Mouse (Mus musculus): ENCODE results near the gene Cyp2w1. TPM values are rescaled to one million over a fixed set of nuclear protein-coding genes. Genes with fewer than 3 reads are reported as not detected.
A peak's percentile ranks its signal among the peaks of the same experiment; 100 is the strongest.

Gene Cyp2w1
- not detected in 2 replicates for polyA plus RNA-seq (2015; fragmentation: Nextera tagmentation; extraction: Ambion mirVana)

- H3K9ac ChIP-seq (ENCODE audit: low read length) = peak within 1 kb of the TSS; percentile 23; the same call in 1 of the 2 replicates
- H3K27me3 ChIP-seq (ENCODE audit: control insufficient read depth, insufficient read depth, low read length) = no peaks in the 10 kb centered on the region; the same call in 1 of the 2 replicates
- 61% methylated on average over 6 of the region's 6 CpGs for WGBS
- H3K27ac ChIP-seq (ENCODE audit: low read length) = peak within 1 kb of the TSS; percentile 25; the same call in 1 of the 2 replicates
- H3K4me2 ChIP-seq (ENCODE audit: low read depth, low read length) = no peak within 1 kb of the TSS
- H3K4me3 ChIP-seq (ENCODE audit: low read length) = no peak within 1 kb of the TSS
- H3K4me1 ChIP-seq (ENCODE audit: control insufficient read depth, insufficient read depth, low read length) = peaks cover 6% of the 10 kb centered on the region; the same call in 1 of the 2 replicates
- no peak for ATAC-seq (replicated peaks; ENCODE audit: extremely low read depth, insufficient read depth, low FRiP score)
- no peaks in the 10 kb centered on the region for H3K9me3 ChIP-seq (replicated peaks; ENCODE audit: control insufficient read depth, low read length)
- H3K36me3 ChIP-seq (ENCODE audit: control insufficient read depth, insufficient read depth) = no peaks in the 10 kb centered on the region
Observed at GRCm38 (mm10) chr5:139352317-139352716, at the start of gene Cyp2w1. Gene Cyp2w1 (plus strand): TSS chr5:139352617.

GRCm38 (mm10) chr5:139303646-139304061 lies 48.8 kb upstream of the Cyp2w1 start:
- H3K4me2 ChIP-seq (ENCODE audit: low read depth, low read length) = no peak overlapping the region
- no peak overlapping the region for H3K9ac ChIP-seq (ENCODE audit: low read length)
- WGBS = 80% methylated on average over 9 of the region's 9 CpGs
- no peaks in the 10 kb centered on the region for H3K36me3 ChIP-seq (ENCODE audit: control insufficient read depth, insufficient read depth)
- H3K4me1 ChIP-seq (ENCODE audit: control insufficient read depth, insufficient read depth, low read length) = no peaks in the 10 kb centered on the region
- no peak for ATAC-seq (replicated peaks; ENCODE audit: extremely low read depth, insufficient read depth, low FRiP score)
- H3K27ac ChIP-seq (ENCODE audit: low read length) = no peak overlapping the region
- H3K9me3 ChIP-seq (replicated peaks; ENCODE audit: control insufficient read depth, low read length) = no peaks in the 10 kb centered on the region
- H3K27me3 ChIP-seq (ENCODE audit: control insufficient read depth, insufficient read depth, low read length) = 0 out of 2 replicates have a peak, but pooled peaks cover 2% of the 10 kb centered on the region
- H3K4me3 ChIP-seq (ENCODE audit: low read length) = no peak overlapping the region

- H3K4me3 ChIP-seq (ENCODE audit: low read length) = no peak overlapping the region
- ATAC-seq (replicated peaks; ENCODE audit: extremely low read depth, insufficient read depth, low FRiP score) = no peak
- no peak overlapping the region for H3K27ac ChIP-seq (ENCODE audit: low read length)
- H3K4me1 ChIP-seq (ENCODE audit: control insufficient read depth, insufficient read depth, low read length) = no peaks in the 10 kb centered on the region
- H3K36me3 ChIP-seq (ENCODE audit: control insufficient read depth, insufficient read depth) = no peaks in the 10 kb centered on the region
- no peaks in the 10 kb centered on the region for H3K9me3 ChIP-seq (replicated peaks; ENCODE audit: control insufficient read depth, low read length)
- H3K4me2 ChIP-seq (ENCODE audit: low read depth, low read length) = no peak overlapping the region
- H3K9ac ChIP-seq (ENCODE audit: low read length) = no peak overlapping the region
- 74% methylated on average over 3 of the region's 3 CpGs for WGBS
- no peaks in the 10 kb centered on the region for H3K27me3 ChIP-seq (ENCODE audit: control insufficient read depth, insufficient read depth, low read length)
Observed at GRCm38 (mm10) chr5:139309946-139310345, 42.5 kb upstream of the Cyp2w1 start.

- H3K4me2 ChIP-seq (ENCODE audit: low read depth, low read length) = no peak overlapping the region
- no peaks in the 10 kb centered on the region for H3K36me3 ChIP-seq (ENCODE audit: control insufficient read depth, insufficient read depth)
- peaks cover 2% of the 10 kb centered on the region; the same call in 1 of the 2 replicates for H3K4me1 ChIP-seq (ENCODE audit: control insufficient read depth, insufficient read depth, low read length)
- H3K4me3 ChIP-seq (ENCODE audit: low read length) = no peak overlapping the region
- 85% methylated on average over 4 of the region's 4 CpGs for WGBS
- no peaks in the 10 kb centered on the region for H3K27me3 ChIP-seq (ENCODE audit: control insufficient read depth, insufficient read depth, low read length)
- no peak for ATAC-seq (replicated peaks; ENCODE audit: extremely low read depth, insufficient read depth, low FRiP score)
- H3K27ac ChIP-seq (ENCODE audit: low read length) = no peak overlapping the region
- H3K9me3 ChIP-seq (replicated peaks; ENCODE audit: control insufficient read depth, low read length) = no peaks in the 10 kb centered on the region
- H3K9ac ChIP-seq (ENCODE audit: low read length) = no peak overlapping the region
Observed at GRCm38 (mm10) chr5:139310477-139310876, 41.9 kb upstream of the Cyp2w1 start.

- H3K4me1 ChIP-seq (ENCODE audit: control insufficient read depth, insufficient read depth, low read length) = peaks cover 2% of the 10 kb centered on the region; the same call in 1 of the 2 replicates
- WGBS = 85% methylated on average over 9 of the region's 9 CpGs
- no peak overlapping the region for H3K4me2 ChIP-seq (ENCODE audit: low read depth, low read length)
- ATAC-seq (replicated peaks; ENCODE audit: extremely low read depth, insufficient read depth, low FRiP score) = no peak
- H3K27me3 ChIP-seq (ENCODE audit: control insufficient read depth, insufficient read depth, low read length) = no peaks in the 10 kb centered on the region
- no peak overlapping the region for H3K4me3 ChIP-seq (ENCODE audit: low read length)
- H3K9ac ChIP-seq (ENCODE audit: low read length) = no peak overlapping the region
- no peak overlapping the region for H3K27ac ChIP-seq (ENCODE audit: low read length)
- no peaks in the 10 kb centered on the region for H3K9me3 ChIP-seq (replicated peaks; ENCODE audit: control insufficient read depth, low read length)
- H3K36me3 ChIP-seq (ENCODE audit: control insufficient read depth, insufficient read depth) = no peaks in the 10 kb centered on the region
Observed at GRCm38 (mm10) chr5:139311822-139312221, 40.6 kb upstream of the Cyp2w1 start.

GRCm38 (mm10) chr5:139313536-139313935 lies 38.9 kb upstream of the Cyp2w1 start:
- ATAC-seq (replicated peaks; ENCODE audit: extremely low read depth, insufficient read depth, low FRiP score) = no peak
- H3K9ac ChIP-seq (ENCODE audit: low read length) = no peak overlapping the region
- H3K4me2 ChIP-seq (ENCODE audit: low read depth, low read length) = no peak overlapping the region
- H3K4me3 ChIP-seq (ENCODE audit: low read length) = no peak overlapping the region
- H3K36me3 ChIP-seq (ENCODE audit: control insufficient read depth, insufficient read depth) = no peaks in the 10 kb centered on the region
- H3K9me3 ChIP-seq (replicated peaks; ENCODE audit: control insufficient read depth, low read length) = no peaks in the 10 kb centered on the region
- no peak overlapping the region for H3K27ac ChIP-seq (ENCODE audit: low read length)
- 72% methylated on average over 9 of the region's 9 CpGs for WGBS
- peaks cover 2% of the 10 kb centered on the region; the same call in 1 of the 2 replicates for H3K4me1 ChIP-seq (ENCODE audit: control insufficient read depth, insufficient read depth, low read length)
- H3K27me3 ChIP-seq (ENCODE audit: control insufficient read depth, insufficient read depth, low read length) = no peaks in the 10 kb centered on the region

- ATAC-seq (replicated peaks; ENCODE audit: extremely low read depth, insufficient read depth, low FRiP score) = no peak
- no peaks in the 10 kb centered on the region for H3K27me3 ChIP-seq (ENCODE audit: control insufficient read depth, insufficient read depth, low read length)
Observed at GRCm38 (mm10) chr5:139314941-139315642, 37.3 kb upstream of the Cyp2w1 start.

GRCm38 (mm10) chr5:139316982-139317675 lies 35.3 kb upstream of the Cyp2w1 start:
- Histone ChIP-seq H3K27me3 (ENCODE audit: control insufficient read depth, insufficient read depth, low read length) (no peaks in the 10 kb centered on the region), H3K4me2 (ENCODE audit: low read depth, low read length) (no peak overlapping the region), H3K4me1 (ENCODE audit: control insufficient read depth, insufficient read depth, low read length) (peaks cover 2% of the 10 kb centered on the region; the same call in 1 of the 2 replicates), H3K36me3 (ENCODE audit: control insufficient read depth, insufficient read depth) (no peaks in the 10 kb centered on the region), H3K9me3 (replicated peaks; ENCODE audit: control insufficient read depth, low read length) (no peaks in the 10 kb centered on the region), H3K27ac (ENCODE audit: low read length) (no peak overlapping the region), H3K4me3 (ENCODE audit: low read length) (no peak overlapping the region), H3K9ac (ENCODE audit: low read length) (no peak overlapping the region)
- WGBS = 63% methylated on average over 6 of the region's 6 CpGs
- ATAC-seq (replicated peaks; ENCODE audit: extremely low read depth, insufficient read depth, low FRiP score) = no peak

More at GRCm38 (mm10) chr5:139314941-139315642, 37.3 kb upstream of the Cyp2w1 start:
- no peaks in the 10 kb centered on the region for H3K36me3 ChIP-seq (ENCODE audit: control insufficient read depth, insufficient read depth)
- H3K4me3 ChIP-seq (ENCODE audit: low read length) = no peak overlapping the region
- no peak overlapping the region for H3K9ac ChIP-seq (ENCODE audit: low read length)
- H3K4me1 ChIP-seq (ENCODE audit: control insufficient read depth, insufficient read depth, low read length) = peaks cover 2% of the 10 kb centered on the region; the same call in 1 of the 2 replicates
- no peak overlapping the region for H3K27ac ChIP-seq (ENCODE audit: low read length)
- WGBS = 80% methylated on average over 12 of the region's 12 CpGs
- no peaks in the 10 kb centered on the region for H3K9me3 ChIP-seq (replicated peaks; ENCODE audit: control insufficient read depth, low read length)
- no peak overlapping the region for H3K4me2 ChIP-seq (ENCODE audit: low read depth, low read length)
